Mouse (Mus musculus) testis, adult 2 months (tissue): ENCODE measurements around the gene Chrdl2.

Source experiments
- CTCF ChIP-seq: fragments of 200-500 bp; IDR thresholded peaks from 2 replicates; pipeline ENCODE4 v1.5.1; 2012; ENCODE audit warnings: low read depth, mild to moderate bottlenecking, inconsistent platforms, low read length, moderate library complexity; ENCODE audit not compliant: control insufficient read depth, insufficient read depth, insufficient replicate concordance
- POLR2A ChIP-seq: fragments of 200-500 bp; IDR thresholded peaks from 2 replicates; pipeline ENCODE4 v1.6.1; 2012; ENCODE audit warnings: low read depth, mild to moderate bottlenecking, inconsistent platforms, low read length, moderate library complexity; ENCODE audit not compliant: control insufficient read depth

DNA sequence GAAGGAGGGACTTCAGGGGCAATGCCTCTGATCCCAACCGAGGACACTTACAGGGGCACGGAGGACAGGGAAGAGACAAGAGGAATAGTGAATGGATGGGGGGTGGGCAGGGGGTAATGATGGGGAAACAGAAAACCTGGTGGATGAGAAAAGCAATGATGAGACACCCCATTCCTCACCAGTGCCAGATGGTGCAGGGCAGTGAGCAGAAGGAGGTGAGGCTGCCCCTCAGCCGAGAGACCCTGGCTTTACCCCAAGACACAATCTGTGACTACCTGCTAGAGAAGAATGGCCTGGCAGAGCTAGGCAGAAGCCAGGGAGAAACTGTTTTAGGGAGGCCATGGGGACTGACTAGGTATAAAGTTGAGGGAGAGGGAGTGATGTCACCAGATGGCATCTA lies 30.5 kb downstream of the Chrdl2 start:
- TF ChIP-seq POLR2A = no peak
- no peak for TF ChIP-seq CTCF
